Mouse (Mus musculus) left cerebral cortex, postnatal 36 days (tissue): ENCODE measurements around the gene Slf2. TPM values are rescaled to one million over a fixed set of nuclear protein-coding genes. Genes with fewer than 3 reads are reported as not detected.

Experiments
- DNase-seq, 2 experiments: peaks; one replicate each; pipeline ENCODE4 v3.0.0; 2021 to 2022; ENCODE audit warnings: low spot score in 2 of 2, mixed read lengths in 1 of 2
- intact Hi-C: fragments of 180-260 bp; cut with DNase I; formaldehyde crosslinking; loops from one replicate; pipeline ENCODE4 v1.15.1; 2025
- total RNA-seq, 2 experiments: library from RNA; stranded (reverse); gene quantifications; 2 replicates each; pipeline ENCODE4 v1.2.3; 2021

The Slf2 gene
- total RNA-seq, 2 experiments from 2014 or later = 26.2 to 44.3 TPM

DNA sequence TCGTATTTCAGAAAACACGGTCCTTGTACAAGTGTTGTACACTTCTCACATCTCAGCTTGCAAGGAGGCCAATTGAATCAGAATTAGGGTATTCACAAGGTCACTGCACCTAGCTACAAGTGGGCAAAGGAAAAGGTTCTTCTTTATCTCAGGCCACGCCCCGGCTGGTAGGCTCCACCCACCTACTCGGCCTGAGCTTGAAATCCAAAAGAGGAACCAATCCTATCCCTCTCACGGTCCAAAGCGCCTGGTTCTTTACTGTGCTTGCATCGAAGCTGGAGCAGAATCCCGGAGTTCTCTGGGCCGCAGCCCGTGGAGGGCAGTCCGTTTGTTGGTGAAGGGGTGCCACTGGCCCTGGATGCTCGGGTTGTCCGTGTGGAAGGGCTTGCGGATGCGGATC is 74.5 kb downstream of the Slf2 start, which contains the start of gene Twnk:
TSS of gene Twnk (plus strand) at position 220 of the 400 bp plus-strand sequence.
- intact Hi-C loops = no loop called here
- no peak for DNase-seq

DNA sequence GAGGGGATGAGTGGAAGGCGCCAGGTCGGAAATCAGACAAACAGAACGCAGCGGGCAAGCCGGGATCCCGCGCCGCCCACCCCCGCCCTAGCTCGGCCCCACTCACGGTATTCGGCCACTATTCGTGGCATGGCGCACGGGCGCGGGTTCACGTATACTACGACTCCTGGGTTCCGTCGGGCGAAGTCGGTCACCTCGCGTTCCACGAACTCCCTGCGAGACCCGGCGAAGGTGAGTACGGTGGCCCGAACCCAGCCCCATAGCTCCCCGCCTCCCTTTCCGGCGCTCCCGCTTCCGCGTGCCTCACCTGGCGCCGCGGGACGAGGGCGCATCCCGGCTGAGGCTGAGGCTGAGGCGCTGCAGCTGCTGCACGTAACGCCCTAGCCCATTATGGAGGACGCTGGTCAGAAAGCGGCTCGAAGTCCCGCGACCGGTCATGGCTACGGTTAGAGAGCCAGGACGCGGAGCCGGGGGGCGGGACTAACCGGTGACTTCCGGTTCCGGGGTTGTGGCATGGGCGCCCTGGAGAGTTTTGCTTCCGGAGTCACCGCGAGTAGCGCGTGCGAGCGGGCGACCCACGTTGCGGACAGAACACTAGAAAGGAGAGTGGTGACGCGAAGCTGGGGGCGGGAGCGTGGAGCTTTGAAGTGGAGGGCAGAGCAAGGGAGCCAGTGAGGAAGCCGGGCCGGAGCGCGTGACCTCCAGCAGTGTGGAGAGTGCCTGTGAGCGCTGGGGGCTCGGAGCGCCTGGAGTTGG is 75.2 kb downstream of the Slf2 start, which contains the start of gene Mrpl43:
TSS of gene Mrpl43 (minus strand) at position 486 of the 756 bp plus-strand sequence.
- DNase-seq = peak; percentile 95 to 97
- intact Hi-C loops = no loop called here

DNA sequence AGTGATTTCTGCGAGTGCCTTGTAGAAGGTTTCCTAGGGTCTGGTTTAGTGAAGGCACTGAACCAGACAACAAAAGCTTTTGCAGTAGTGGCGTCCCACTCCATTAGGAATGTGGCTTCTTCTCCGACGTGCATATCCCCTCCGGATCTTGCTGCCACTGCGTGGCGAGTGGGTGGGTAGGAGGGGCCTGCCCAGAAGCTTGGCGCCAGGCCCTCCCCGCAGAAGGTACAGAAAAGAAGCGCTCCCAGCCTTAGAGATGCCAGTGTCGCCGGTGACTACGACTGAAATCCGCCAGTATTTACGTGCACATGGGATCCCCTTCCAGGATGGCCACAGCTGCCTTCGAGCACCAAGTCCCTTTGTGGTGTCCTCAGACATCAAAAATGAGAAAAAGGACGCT is 76.1 kb downstream of the Slf2 start:
- intact Hi-C loops = no loop called here
- DNase-seq = no peak

DNA sequence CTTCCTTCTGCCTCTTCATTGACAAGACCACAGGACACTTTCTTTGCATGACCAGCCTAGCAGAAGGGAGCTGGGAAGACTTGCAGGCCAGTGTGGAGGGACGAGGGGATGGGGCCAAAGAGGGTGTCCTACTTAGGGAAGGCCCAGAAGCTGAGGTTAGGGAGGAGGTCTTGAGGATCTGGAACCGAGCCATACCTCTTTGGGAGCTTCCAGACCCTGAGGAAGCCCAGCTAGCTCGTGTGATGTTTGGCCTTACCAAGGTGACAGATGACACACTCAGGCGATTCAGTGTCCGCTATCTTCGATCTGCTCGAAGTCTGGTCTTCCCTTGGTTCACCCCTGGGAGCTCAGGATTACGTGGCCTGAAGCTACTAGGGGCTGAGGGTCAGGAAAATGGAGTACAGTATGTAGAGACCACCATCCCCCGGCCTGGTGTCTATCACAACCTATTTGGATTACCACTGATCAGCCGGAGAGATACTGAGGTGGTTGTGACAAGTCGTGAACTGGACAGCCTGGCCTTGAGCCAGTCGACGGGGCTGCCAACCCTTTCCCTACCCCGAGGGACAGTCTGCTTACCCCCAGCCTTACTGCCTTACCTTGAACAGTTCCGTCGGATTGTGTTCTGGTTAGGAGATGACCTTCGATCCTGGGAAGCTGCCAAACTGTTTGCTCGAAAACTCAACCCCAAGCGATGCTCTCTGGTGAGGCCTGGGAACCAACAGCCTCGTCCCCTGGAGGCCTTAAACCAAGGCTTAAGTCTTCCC is 76.7 kb downstream of the Slf2 start:
- intact Hi-C loops = no loop called here
- DNase-seq = no peak

DNA sequence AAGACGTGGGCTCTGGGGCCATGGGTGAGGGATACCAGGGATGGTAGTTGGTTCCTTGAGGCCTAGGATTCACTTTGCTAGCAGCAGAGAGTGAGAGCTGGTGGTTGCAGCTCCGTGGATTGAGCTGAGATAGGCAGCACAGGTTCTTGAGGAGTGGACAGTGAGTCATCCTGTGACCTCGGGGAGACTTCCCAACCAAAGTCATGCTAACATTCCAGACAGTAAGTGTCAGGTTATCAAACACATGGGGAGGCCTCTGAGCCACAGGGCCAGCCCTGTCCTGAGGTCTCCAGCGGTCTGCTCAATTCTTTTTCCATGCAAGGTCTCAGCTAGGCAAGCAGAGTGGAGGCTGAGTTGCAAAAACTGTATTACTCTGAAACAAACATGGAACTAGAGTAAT is 79.7 kb downstream of the Slf2 start:
- intact Hi-C loops = no loop called here
- DNase-seq = no peak

DNA sequence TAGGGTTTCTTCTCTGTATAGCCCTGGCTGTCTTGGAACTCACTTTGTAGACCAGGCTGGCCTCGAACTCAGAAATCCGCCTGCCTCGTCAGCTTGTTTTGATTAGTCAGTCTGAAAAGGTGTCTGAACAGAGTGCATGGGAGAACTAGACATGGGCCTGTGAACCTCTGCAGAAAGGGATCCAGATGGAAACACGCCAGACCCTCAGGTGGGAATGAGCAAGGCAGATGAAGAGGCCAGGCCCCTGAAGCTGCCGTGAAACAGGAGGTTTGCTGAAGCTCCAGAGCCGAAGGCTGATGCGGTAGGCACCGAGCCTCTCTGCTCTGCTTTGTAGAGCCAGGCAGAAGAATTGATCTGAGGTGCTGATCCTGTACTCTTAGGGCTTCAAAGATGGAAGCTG is 81.3 kb downstream of the Slf2 start:
- no peak for DNase-seq
- intact Hi-C loops = no loop called here

DNA sequence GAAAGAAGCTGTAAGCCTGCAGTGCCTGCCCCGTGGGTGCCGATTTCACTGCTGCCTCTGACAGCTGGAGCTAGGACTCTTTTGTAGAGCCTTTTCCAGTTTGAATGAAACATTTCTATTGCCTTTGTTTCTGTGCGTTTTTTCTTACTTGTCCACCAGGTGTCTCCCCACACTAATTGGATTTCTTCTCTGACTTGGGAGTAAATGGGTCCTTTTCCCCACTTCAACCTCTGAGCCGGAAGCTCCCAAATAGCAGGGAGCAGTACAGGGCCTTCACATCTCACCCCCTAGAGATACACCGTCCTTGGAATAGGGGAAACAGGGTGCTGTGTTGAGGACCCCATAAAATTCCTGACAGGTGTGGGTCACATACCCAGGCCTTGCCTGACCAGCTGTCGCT is 81.7 kb downstream of the Slf2 start:
- intact Hi-C loops = no loop called here
- no peak for DNase-seq

DNA sequence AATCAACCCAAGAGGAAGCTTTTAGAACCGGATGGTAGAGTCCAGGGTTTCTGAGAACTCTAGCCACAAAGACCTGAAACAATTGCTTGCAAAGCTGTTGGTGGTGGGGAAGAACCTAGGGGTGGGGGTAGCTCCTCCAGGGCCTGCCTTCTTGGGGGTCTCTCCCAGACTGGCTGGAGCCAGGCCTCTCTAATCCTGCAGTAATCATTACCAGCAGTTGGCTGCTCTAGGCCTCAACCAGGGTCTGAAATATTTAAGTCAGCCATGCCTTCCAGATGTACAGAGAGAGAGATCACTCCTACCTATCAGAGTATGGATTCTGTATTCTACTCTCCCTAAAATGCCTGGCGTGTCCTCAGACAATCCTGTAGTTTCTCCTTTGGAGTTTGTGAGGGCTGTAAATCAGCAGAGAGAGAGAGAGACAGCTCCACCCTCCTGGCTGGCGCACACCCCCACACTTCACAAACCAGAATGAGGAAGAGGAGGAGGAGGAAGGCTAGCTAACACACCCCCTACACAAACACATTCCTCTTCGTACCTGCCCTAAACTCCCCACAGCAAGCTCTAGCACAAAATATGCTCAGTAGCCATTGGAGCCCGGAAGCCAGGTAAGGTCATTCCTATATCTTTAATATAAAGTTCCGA is 82.8 kb downstream of the Slf2 start:
- intact Hi-C loops = no loop called here
- DNase-seq = no peak

DNA sequence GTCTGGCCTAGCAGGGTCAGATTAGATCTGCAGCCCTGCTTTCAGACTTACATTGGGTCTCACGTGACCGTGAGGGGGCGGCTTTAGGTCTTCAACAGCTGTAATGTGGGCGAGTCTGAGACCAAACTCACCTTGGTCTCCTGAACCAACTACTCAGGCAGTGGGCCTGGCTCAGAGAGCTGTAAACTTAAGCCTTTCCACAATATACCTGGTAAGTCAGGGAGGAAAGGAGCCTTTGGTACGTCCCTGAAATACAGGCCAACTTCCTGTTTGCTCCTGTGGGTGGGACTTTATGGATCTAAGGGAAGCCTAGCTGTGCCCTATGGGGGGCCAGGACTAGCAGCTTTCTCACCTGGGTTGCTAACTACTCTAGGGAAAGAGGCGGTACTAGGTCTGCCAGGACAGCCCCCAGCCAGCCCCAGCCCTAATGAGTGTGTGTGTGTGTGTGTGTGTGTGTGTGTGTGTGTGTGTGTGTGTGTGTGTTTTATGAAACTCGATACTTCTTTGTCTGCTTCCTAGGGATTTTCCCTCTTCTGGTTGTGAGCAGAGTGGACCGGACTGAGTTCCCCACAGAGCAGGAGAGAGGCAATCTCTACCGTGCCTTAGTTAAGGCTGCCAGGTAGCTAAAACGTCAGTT is 83.5 kb downstream of the Slf2 start, which contains the start of gene Lzts2:
TSS of gene Lzts2 (plus strand) at position 80 of the 637 bp plus-strand sequence.
- DNase-seq = no peak
- intact Hi-C loops = no loop called here

DNA sequence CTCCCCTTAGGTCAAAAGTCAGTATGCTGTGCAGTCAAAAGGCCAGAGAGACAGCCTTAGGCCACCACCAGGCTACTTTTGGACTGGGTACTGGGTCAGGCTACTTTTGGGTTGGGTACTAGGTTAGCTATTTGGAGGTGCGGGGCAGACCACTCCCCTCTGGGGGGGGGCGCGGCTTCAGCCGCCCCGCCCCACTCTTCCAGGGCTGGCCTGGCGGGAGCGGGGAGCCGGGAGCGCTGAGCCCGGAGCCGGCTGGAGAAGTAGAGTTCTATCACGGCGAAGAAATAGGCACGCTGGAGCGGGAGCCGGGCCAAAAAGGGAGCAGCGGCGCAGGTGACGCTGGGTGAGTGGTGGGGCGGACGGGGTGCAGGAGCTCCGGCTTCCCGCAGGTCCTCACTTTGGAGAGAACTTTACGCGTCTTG is 84.0 kb downstream of the Slf2 start:
- DNase-seq = peak in 1 of 2 experiments; percentile 49

DNA sequence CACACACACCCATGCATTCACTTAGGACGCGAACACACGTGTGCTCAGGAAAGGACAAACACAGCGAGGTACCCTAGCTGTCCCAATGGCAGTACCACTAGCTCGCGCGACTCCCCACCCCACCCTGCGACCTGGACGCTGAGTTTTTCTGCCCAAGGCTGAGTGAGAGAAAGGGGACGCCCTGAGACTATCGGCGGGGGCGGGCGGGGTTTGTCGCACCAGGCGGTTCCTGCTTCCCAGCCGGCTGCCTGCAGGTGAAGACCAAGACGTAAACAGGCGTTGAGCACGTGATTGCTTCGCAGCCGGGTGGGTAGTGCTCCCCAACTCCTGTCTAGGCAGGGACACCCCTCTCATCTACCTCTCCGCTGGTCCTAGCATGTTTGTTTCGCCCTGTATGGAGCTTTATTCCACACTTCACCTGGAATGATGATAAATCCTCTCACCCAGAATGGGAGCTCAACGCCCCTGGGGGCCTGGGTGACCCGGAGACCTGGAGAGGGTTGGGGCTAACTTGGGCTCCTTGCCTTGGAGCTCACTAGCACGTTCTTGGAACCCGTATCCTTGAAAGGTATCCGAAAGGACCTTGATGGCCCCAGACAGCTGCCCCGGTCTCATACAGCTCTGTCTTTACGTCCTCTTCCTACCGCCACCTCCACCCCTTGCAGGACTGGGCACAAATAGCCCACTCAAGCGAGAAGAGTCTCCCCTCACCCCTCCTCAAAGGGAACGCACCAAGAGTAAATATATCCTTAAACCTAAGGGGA is 84.7 kb downstream of the Slf2 start:
- intact Hi-C loops = loop anchor here (2.0 kb wide), 1 partner anchor 15 kb away; no protein-coding TSS in a partner anchor
- peak; percentile 50 for DNase-seq

More for the DNA sequence above, 84.0 kb downstream of the Slf2 start:
- intact Hi-C loops = no loop called here

DNA sequence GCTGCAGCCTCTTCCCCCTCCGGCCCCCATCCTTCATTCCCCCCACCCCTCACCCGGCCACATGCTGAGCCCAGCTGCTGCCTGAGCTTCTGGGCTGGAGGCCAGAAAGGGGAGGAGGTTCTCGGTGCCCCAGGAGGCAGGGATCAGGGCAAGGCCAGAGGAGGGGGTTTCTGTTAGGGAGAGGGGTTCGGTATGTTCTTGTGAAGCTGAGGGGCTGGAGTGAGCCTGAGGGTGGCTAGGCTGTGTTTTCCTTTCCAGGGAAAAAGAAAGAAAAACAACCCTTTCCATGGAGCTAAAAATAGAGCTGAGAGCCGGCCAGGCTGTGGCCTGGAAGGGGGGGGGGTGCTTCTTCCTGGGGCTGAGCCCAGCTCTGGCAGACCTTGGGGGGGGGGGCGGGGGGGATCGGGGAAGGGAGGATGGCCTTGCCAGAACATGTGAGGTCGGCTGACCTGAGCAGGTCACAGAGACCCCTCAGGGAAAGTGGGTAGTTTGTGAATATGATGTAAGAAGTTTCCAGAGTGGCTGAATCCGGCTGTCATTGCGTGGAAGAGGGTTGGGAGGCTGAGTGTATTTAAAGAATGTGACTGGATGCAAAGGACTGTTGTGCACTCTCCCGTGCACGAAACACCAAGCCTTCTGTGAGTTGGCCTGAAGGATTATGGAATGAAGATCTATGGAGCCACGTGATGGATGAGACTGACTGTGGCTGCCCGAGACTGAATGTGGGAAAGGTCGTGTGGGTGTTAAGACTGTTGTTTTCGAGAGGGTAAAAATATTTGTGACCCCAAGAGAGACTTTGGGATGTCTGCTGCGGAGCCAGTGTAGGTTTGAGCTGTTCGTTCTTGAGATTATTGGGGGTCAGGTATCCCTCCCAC is 85.6 kb downstream of the Slf2 start:
- intact Hi-C loops = loop anchor here (2.0 kb wide), 1 partner anchor 14 kb away; no protein-coding TSS in a partner anchor

DNA sequence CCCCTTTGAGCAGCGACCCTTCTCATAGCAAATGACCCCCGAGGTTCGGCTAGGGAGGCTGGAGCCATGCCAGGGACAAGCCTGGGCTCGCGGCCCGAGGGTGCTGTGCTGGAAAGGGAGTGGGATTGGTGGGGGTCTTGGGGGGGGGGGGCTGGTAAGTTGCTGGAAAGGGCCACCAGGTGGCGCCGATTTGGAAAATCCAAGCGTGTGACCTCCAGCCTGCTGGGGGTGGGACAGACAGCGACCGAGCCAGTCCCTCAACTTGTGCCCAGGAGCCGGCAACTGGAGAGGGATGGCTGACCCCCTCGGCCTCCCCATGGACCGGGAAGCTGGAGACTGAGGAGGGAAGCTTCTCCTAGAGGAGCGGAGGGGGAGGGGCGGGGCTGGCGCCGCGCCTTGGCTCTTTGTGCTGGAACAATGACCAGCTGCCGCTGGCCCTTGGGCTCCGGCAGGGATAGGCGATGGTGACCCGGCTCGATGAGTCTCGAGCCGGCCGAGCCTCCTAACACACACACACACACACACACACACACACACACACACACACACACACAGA is 86.3 kb downstream of the Slf2 start:
- intact Hi-C loops = loop anchor here (2.0 kb wide), 1 partner anchor 14 kb away; no protein-coding TSS in a partner anchor
- peak; percentile 73 to 75 for DNase-seq

More for the DNA sequence above, 85.6 kb downstream of the Slf2 start:
- peak; percentile 67 to 72 for DNase-seq

DNA sequence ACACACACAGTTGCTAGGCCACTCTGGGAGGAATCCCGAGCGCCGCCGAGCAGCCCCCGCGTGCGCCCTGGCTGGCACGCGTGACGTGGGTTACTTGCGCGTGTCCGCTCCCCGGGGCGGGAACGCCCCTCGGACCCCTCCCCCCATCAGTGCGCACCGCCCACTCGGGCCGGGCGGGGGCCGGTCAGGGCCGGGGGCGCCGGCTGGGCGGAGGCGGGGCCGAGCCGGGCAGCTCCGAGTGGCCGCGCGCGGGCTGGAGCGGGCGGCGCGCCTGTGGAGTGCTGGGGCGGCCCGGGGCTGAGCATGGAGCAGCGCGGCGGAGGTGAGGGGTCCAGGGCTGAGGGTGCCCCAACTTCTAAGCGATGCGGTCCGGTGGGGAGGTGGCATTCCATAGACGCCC is 87.0 kb downstream of the Slf2 start:
- peak; percentile 80 to 88 for DNase-seq
- intact Hi-C loops = loop anchor here (2.0 kb wide), 1 partner anchor 13 kb away; no protein-coding TSS in a partner anchor

DNA sequence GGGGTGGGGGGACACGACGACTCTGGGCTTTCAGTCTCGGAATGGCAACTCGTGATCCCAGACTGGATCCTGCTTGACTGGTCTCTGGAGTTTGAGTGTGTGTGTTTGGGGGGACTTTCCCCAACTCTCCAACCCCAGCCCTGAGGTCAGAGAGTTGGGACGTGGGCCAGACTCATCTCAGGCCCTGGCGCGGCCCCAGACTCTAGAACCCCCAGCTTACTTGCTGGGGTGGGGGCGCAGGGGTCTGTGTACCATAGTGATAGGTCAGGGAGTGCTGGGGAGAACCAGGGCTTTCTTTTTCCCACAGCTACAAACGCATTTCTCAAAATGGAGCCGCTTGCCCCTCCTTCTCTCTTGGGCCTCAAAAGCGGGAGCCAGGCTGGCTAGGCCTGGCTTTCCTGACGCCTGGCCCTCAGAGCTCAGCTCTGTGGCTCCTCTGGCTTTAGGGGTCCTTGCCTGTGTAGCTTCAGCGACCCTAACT is 87.4 kb downstream of the Slf2 start:
- intact Hi-C loops = no loop called here
- no peak for DNase-seq

DNA sequence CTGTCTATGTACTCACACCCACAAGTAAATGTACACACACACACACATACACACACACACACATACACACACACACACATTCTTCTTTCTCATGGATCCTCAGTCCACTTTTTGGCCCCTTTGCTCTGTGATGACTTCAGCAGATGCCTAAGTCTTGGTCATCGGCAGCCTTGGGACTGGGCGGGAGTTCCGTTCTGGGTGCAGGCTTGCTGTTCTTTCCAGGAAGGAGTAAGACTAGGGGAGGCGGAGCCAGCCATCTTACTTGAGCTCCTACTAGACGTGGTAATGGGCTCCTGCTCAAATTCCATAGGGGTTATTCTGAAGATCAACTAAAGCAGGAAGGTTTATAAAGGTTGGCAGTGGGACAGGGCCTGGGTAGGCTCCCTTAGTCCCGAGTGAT is 89.4 kb downstream of the Slf2 start:
- intact Hi-C loops = no loop called here
- no peak for DNase-seq

DNA sequence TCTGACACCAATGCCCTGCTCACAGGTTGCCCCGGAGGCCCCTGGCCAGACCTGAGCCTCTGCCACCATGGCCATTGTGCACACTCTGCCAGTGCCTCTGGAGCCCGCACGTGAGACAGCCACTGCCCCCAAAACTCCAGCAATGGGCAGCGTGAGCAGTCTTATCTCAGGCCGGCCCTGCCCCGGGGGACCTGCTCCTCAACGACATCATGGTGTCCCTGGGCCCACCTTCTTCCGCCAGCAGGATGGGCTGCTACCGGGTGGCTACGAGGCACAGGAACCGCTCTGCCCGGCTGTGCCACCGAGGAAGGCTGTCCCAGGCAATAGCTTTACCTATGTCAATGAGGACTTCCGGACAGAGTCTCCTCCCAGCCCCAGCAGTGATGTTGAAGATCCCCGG is 90.4 kb downstream of the Slf2 start:
- intact Hi-C loops = no loop called here
- DNase-seq = no peak
